Mouse (Mus musculus): ENCODE measurements around the gene Ccl4.

The Ccl4 gene

DNA sequence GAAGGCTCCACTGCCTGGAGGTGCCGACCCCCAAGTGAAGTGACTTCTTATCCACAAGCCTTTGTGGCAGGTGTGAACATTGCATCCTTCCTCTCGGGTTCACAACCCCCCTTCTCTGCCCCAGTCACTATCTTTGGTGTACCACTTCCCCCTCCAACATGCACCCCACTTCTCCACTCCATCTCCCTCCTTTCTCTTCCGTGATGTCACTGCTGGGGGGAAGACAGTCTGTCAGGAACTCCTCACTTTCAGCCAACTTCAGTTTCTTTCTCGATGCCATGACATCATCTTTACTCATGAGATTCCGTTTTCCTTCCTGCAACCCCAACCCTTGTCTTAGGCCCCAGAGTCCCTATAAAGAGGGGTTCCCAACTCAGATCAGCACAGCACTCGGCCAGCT, at the start of gene Ccl4:
Gene Ccl4 (plus strand): TSS at position 381 of the 400 bp plus-strand sequence.
- no peak for DNase-seq (ENCODE audit: low spot score in 2 of 2)

DNA sequence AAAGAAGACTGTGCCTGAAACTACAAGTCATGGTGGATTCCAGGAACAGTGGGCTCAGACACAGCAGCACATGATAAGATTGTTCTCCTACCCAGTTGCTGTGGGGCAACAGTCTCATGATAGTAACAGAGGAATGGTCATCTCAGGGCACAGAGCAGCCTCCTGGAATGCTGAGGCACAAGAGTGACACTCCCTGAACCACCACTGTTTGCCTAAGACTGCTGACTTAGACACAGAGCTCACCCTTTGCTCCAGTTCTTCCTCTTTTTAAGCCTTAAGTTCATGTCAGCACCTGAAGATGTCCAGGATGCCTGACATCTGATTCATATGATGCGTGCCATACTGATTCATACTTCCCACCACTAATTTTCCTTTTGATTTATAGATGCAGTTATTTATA, 45.8 kb upstream of the Ccl4 start:
- no peak for DNase-seq (ENCODE audit: low spot score in 2 of 2)

DNA sequence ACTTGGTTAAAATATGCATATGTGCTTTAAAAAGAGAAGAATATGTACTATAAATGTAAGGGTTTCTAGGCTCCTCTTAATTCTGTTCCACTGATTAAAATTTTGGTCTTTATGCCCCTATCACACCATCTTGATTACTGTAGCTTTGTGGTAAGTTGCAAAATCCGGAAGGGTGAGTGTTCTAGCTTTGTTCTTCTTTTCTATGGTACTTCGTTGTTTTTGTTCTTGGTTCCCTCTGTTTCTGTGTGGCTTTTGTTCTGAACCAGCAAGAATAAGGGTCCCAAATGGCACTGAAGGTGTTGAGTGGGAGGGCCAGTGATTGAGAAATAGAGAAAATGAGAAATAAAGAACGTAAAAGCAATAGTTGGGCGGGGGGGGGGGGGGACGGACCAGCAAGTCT, 44.1 kb upstream of the Ccl4 start:
- no peak for DNase-seq (ENCODE audit: low spot score in 2 of 2)

- no peak for DNase-seq (ENCODE audit: low spot score in 2 of 2)
Measured at GRCm38 (mm10) chr11:83619037-83619436, 43.3 kb upstream of the Ccl4 start.

- no peak for DNase-seq (ENCODE audit: low spot score in 2 of 2)
Measured at GRCm38 (mm10) chr11:83623586-83623985, 38.8 kb upstream of the Ccl4 start.

DNA sequence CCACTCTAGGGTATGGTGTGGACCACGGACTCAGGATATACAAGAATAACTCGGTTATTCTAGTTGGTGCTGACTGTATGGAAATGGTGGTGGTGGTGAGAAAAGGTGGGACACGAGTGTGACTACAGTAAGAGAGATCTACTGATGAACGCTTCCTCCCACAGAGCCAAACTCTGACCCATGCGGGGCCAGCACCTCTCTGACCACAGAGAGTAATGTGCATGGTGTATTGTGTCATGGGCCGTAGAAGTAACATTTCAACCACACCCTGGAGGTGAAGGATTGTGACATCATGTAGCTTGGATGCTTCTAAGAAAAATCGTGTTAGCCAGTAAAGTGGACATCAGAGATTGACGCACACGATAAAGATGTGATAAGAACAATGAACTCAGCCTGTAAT, 33.6 kb upstream of the Ccl4 start:
- DNase-seq (ENCODE audit: low spot score in 2 of 2), result no peak

- DNase-seq (ENCODE audit: low spot score in 2 of 2), result no peak
Measured at GRCm38 (mm10) chr11:83630630-83631029, 31.8 kb upstream of the Ccl4 start.

GRCm38 (mm10) chr11:83631065-83631464, 31.3 kb upstream of the Ccl4 start:
- no peak for DNase-seq (ENCODE audit: low spot score in 2 of 2)

GRCm38 (mm10) chr11:83632744-83633143, 29.6 kb upstream of the Ccl4 start:
- no peak for DNase-seq (ENCODE audit: low spot score in 2 of 2)

DNA sequence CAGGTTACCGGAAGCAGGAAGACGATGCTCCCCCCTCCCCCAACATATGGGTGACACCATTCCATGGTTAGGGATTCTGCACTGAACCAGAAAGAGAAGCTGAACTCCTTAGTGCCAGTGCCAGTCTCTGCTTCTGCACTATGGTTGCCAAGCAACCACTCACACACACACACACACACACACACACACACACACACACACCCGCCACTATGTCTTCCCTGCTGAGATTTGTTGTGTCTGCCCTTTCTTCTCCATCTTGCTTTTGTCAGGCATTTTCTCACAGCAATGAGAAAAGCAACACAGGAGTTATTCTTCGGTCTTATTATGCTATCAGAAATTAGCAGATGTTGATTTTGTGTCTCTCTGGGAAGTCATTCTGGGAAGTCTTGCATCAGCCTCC, 28.0 kb upstream of the Ccl4 start:
- DNase-seq (ENCODE audit: low spot score in 2 of 2), result no peak

GRCm38 (mm10) chr11:83634898-83635297, 27.5 kb upstream of the Ccl4 start:
- DNase-seq (ENCODE audit: low spot score in 2 of 2), result no peak

DNA sequence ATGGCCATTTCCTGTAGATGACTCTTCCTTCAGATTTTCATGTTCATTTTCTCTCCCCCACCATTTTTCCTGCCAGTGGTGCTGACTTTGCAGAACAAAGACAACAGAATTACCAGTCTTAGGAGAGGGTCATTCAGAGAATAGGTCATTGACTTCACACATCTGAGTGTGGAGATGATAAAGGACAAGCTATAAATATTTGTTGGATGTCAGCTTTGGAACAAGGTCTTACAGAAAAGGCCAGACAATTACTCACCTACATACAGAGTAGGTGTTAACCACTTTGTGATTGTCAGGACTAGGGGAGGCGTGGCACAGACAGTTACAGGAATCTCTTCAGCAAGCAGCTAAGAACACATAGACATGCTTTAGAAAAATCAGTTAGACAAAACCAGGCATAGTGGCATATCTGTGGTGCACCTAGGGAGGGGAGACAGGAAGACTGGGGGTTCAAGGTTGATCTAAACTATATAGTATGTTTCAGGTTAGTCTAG, 25.6 kb upstream of the Ccl4 start:
- no peak for DNase-seq (ENCODE audit: low spot score in 2 of 2)

DNA sequence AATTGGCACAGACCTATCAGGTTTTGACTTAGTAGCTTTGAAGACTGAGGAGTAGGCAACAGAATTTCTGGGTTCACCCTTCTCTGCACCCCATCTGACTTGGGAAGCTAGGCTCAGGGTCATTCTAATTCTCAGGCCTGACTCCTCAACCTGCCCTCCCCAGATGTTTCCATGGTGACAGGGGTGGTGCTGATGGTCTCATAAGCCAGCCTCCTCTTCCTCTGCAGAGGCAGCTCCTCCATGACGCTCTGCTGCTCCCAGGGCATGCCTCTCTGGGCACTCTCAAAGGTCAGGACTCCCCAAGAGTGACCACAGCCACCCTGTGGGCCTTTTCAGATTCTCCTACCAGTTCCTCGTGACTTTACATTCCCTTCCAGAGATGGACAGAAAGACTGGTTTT, 23.4 kb upstream of the Ccl4 start:
- DNase-seq (ENCODE audit: low spot score in 2 of 2), result no peak

DNA sequence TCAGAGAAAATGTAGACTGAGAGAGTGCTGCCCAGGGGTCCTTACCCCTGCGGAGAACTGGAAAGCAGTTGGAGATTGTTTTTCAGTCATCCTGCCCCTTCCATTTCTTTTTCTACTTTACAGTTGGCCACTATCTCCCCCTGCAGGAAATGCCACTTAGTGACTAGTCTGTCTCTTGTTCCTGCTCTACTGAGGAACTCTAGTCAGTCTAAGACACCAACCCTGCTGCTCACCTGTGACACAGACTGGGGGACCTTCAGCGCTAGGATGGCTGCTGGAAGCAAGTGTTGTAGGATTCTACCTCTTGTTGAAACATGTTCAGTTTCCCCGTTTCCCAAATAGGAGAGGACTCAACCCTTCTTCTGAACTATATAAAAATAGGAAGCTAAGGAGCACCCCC, 22.9 kb upstream of the Ccl4 start:
- DNase-seq (ENCODE audit: low spot score in 2 of 2), result peak in 1 of 2 experiments; percentile 21

DNA sequence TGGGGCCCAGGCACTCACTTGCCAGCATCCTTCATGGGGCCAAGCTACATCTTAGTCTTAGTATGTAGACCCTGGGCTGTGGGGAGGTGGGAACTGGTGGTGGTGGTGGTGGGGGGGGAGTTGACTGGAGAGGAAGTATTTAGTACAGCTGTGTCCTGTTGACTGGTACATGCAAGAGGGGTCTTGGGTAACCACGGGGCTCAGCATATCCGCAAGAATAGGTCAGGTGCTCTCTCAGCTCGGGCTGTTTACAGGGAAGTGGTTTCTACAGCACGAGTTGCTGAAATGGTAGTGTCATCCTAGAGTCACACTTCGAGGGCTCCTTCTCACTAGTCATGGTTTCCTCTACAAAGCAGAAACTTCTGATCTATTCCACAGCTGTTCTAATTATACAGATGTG, 22.2 kb upstream of the Ccl4 start:
- DNase-seq (ENCODE audit: low spot score in 2 of 2), result peak in 1 of 2 experiments; percentile 17

DNA sequence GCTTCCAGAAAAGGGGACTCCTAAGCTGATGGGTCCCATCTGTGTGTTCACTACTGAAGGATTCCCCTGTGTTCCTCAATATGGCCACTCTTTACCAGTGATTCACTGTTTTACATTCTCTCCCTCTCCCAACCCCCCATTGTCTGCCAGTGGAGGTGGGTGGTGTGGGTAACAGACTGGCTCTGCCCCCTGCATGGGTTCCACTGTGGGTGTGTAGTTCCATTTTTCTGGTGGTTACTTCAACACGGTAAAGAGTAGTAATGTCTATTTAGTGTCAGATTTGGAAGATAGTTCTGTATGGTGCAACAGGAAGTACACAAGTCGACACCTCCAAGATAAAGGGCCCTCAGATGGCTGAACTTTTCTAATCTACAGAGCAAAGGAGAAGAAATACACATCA, 21.2 kb upstream of the Ccl4 start:
- DNase-seq (ENCODE audit: low spot score in 2 of 2), result no peak

- DNase-seq (ENCODE audit: low spot score in 2 of 2), result no peak
Measured at GRCm38 (mm10) chr11:83645521-83645920, 16.9 kb upstream of the Ccl4 start, which contains the start of gene Rpl9-ps1. Gene Rpl9-ps1, minus strand, starts transcription at chr11:83645621.

DNA sequence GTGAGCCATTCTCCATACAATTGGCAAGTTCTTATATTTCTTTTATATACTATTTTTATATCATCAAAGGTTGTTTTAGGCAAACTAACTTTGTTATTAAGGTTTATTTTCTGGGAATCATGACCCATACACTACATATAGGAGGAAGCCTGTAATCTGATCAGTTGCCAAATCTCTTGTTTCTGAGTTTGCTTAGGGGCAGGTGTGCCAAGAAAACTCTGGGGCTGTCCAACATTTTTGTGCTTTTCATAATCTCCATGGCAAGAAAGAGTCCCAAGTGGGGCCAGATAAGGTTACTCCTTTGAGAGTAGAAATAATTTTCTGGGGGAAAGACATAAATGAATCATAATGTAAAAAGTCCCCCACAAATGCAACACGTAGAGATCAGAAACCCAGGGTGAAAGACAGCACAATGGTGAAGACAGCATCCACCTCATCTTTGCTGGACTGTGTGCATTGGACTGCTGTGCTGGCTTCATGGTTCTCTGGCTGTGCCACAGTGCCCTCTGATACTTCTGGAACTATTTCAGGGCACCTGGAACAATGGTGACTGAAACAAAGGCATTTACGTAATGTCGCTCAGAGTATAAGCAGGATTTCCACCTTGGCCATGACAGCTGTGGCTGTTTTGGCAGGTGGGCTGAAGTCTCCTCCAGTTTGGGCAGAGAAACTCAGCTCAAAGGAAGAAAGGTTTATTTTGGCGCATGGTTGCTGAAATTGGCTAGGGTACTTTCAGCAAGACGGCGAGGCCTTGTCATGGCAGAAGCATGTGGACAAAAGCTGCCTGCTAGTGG, 15.8 kb upstream of the Ccl4 start:
- DNase-seq (ENCODE audit: low spot score in 2 of 2), result no peak

DNA sequence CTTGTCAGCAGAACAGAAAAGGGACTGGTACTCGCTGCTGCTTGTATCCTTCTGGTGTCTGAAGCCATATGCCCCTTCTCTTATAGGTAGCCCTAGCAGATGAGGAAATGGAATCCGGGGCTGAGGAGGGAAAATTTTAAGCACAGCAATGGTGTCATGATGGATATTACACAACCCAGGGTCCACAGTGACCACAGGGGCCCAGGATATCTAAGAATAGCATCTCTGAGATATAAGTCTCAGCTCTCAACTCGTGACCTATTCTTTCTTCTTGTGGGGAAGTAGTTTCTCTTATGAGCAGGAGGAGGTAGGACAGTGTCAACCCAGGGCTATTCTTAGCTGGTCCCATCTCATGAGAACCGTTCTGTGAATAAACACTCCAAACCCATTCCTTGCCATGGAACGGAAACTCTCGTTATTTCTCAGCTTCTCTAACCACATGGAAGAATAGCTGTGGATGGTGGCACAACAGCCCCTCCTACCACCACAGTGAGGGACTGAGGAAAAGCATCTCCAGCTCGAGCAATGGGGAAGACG, 13.0 kb upstream of the Ccl4 start, which contains the start of gene Ccl3:
Gene Ccl3 (minus strand): TSS at position 51 of the 537 bp plus-strand sequence.
- no peak for DNase-seq (ENCODE audit: low spot score in 2 of 2)

GRCm38 (mm10) chr11:83654606-83655005, 7.8 kb upstream of the Ccl4 start:
- DNase-seq (ENCODE audit: low spot score in 2 of 2), result no peak

DNA sequence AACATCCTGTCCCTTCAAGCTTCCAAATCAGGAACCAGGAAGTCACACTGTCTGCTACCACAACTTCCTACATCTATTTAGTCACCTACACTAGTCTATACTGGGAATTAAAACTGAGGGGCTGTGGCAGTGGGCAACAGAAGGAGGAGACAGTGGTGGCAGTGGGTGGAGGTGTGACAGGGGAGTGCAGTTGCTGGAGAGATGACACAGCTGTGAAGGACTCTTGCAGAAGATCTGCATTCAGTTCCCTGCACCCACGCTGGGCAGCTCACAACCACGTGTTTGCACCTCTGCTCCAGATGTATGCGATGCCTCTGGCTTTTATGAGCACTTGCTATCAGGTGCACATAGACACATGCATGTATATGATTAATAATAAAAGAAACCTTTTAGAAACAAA, 4.9 kb upstream of the Ccl4 start:
- DNase-seq (ENCODE audit: low spot score in 2 of 2), result no peak

DNA sequence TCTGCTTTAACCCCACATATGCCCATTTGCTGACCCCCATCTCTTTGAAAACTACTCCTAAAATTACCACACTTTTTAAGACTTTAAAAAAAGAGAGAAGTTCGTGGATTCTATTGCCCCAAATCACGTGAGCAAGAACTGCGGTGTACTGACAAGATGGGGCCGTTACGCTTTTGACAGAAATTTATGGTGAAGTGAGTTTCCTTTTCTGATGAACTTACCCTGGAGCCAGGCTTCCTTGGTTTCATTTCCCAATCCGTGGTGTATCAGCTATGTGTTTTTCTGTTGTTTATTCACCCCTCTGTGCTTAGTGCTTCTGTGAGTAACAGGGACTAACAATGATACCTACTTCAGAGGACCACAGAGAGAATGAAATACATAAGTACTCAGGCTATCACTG, 3.6 kb upstream of the Ccl4 start:
- DNase-seq (ENCODE audit: low spot score in 2 of 2), result no peak

DNA sequence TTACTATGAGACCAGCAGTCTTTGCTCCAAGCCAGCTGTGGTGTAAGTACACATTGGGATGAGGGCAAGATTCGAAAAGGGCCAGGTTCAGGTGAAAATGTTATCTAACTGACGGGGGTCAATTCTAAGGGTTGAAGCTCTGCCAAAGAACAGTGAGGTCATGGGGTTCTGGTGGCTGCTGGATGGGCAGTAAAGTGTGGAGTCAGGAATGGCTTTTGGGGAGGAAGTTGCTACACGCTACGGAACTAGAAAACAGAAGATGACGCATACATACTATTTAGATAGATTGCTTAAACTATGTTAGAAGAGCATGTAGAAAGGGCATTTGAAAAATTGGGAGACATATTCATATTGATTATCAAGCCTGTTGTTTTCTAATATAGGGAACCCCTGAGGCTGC, 1.1 kb downstream of the Ccl4 start:
- DNase-seq (ENCODE audit: low spot score in 2 of 2), result no peak

All from spleen, postnatal 14 days (tissue).